Mouse (Mus musculus) hematopoietic stem cell, adult 5-6 weeks (primary cell): ENCODE measurements around the gene Zfp473. TPM values are rescaled to one million over a fixed set of nuclear protein-coding genes. Genes with fewer than 3 reads are reported as not detected.
"Not testable (repeated sequence)": the region's sequence is repeated elsewhere in the genome, so short reads cannot be mapped to it uniquely, and the experiment has no call there.

Source experiments
- ATAC-seq, 2 experiments: fragments of 125-278 bp in 1 of 2; replicated peaks in 1 of 2; 2 replicates each; pipeline ENCODE4 v1.8.0; 2016 to 2017; ENCODE audit warnings: inconsistent platforms in 2 of 2, mild to moderate bottlenecking in 2 of 2, moderate number of reproducible peaks in 2 of 2, low read depth in 1 of 2, moderate TSS enrichment in 1 of 2; ENCODE audit not compliant: low FRiP score in 2 of 2, poor library complexity in 2 of 2, severe bottlenecking in 2 of 2, insufficient read depth in 1 of 2, low TSS enrichment in 1 of 2
- total RNA-seq: library from RNA; stranded (forward); fragments of 172-1452, 232-1000 nt; gene quantifications from 2 replicates; pipeline ENCODE4 v1.2.3, GENCODE M21; 2017

Gene Zfp473
- total RNA-seq, 1 experiment from 2014 or later, result 3.5 TPM

DNA sequence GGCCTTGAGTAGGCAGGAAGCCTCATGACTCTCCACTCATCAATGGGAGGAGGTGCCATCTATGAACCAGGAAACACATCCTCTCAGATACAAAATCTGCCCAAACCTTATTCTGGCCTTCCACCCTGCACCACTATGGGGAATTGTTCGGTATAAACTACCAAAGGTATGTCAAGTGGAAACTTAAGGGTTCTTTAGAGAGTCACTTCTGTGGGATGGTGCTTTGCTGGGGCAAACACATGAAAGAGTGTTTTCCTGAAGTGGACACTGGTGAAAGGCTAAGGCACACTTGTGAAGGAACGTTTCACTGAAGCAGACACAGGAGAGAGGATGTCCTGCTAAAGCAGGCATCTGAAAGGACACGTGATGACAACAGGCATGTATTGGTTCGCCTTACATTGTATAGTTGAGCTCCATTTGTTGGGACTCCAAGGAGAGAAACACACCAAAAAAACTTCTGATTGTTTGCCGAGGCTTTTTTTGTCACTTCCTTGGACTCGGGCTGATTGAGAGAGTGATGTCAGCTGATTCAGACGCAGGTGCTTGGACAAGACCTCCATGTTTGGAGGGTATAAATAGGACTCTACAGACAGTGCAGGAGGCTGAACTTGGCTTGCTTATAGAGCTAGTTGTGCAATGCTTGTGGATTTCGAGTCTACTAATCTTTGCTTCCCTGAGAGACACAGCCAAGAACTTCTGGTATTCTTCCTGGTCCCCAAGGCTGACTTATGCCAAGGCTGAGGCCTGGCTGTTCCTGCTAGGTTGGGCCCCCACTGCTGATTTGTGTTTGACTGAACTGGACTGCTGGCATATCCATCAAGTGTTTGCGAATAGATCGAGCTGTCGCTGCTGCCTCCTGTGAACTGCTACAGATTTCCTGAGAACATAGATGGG, 22.5 kb downstream of the Zfp473 start:
- no peak for ATAC-seq

DNA sequence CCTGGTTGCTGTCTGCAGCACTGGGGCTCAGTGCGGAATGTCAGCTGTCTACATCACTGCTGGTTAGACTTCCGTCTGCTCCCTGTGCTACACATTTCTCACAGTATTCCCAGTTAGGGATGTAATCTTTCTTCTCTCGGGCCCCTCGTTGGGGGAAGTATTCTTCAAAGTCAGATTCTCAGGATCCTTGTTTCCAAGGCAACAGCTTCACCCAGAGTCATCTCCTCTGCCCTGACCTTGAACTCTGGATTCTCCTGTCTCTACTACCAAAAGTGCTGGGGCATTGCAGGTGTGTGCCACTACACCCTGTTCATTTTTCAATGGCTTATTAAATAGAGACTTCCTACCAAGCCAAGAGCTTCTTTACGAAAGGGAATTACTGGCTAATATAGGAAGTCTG, 23.7 kb downstream of the Zfp473 start:
- no peak for ATAC-seq

DNA sequence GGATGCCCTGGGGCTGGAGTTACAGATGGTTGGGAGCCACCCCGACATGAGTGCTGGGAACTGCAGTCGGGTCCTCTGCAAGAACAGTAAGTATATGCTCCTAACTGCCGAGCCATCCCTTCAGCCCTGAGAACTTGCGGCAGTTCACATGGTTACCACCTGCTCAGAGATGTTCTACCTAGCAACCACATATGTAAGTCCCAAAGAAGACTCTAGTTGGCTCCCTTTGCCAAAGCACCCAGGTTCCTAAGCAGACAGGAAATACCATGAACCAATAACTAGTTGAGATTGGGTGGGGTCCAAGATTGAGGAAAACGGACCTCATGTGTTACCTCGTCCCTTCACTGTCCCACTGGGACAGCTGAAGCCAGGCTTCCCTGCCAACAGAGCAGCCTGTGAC, 24.5 kb downstream of the Zfp473 start:
- ATAC-seq, result 0 out of 4 replicates have a peak, but pooled peaks of 1 of the 2 experiments have one; percentile 39

DNA sequence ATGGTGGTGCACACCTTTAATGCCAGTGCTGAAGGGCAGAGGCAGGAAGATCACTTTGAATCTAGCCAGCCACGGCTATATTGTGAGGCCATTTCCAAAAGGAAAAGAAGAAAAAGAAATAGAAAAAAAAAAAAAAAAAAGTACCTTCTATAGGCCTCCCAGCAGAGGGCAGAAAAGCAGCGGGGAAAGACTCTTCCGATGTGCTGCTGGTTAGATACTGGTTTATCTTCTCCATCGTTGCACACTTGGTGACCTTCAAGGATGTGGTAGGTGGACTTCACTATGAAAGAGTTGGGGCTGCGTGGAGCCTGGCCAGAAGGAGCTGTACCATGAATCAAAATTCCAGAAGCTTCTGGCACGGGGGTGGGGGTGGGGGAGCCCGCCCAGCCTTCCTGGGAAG, 26.5 kb downstream of the Zfp473 start:
- ATAC-seq, result no peak

DNA sequence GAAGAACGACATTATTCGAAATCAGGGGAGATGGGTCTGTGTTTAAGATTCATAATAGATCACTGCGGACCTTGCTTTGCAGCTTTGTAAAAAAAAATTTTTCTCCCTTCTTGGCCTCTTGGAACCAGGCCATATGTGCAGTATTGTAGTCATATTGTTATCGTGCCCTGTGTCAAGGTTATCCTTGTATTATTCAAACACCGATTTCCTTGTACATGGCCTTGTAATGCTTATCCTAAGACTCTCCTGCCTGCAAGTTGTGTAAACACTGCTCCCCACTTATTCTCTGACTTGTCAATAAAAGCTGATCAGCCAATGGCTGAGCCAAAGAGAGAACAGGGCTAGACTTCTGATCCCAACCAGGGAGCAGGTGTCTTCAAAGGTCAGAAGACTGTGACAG, 28.8 kb downstream of the Zfp473 start:
- ATAC-seq, result no peak

DNA sequence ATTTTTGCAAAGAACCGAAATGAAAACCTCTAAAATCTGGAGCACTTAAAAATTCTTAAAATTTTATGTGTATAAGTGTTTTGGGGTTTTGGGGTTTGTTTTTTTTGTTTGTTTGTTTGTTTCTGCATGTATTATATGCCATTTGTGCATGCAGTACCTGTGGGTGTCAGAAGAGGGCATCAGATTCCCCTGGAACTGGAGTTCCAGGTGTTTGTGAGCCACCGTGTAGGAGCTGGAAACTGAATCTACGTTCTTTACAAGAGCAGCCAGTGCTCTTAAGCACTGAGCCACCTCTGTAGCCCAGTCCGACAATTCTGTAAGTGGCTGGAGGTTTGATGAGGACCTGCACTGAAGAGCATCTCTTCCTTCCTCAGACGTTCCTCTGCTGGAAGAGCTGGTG, 41.0 kb downstream of the Zfp473 start:
- no peak for ATAC-seq

DNA sequence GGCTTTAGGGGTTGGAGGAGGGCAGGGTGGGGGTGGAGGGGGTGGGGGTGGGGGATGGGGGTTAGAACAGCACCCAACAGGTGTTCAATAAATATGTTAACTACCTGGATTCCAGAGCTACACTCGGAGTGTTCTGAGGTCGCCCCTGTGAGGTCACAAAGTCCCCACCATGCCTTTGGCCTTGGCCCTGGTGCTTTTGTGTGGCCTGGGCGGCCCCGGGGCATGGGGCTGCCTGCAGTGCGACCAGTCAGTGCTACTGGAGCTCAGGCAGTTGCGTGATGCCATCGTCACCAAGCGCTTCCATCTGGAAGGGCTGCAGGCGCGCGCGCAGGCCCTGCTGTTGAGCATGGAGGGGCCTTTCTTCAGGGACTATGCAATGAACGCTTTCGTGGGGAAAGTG, 42.3 kb downstream of the Zfp473 start, which contains the start of gene Izumo2:
Gene Izumo2 (plus strand): TSS at position 169 of the 400 bp plus-strand sequence.
- no peak for ATAC-seq

DNA sequence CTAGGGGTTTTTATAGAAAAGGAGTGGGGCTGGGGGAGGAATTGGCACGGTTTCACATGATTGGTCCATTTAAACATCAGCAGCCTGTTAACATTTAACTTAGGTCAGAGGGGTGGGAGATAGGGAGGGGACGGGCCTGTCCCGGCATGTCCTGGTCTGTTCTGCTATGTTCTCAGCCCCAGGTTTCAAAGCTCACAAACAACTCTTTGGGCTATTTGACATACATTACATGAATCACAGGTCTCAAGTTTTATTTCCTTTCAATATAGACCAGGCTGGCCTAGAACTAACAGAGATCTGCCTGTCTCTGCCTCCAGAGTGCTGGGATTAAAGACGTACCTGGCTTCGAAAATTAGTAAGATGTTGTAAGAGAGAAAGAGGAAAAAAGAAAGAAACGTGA, 42.8 kb downstream of the Zfp473 start:
- ATAC-seq, result not testable (repeated sequence)

DNA sequence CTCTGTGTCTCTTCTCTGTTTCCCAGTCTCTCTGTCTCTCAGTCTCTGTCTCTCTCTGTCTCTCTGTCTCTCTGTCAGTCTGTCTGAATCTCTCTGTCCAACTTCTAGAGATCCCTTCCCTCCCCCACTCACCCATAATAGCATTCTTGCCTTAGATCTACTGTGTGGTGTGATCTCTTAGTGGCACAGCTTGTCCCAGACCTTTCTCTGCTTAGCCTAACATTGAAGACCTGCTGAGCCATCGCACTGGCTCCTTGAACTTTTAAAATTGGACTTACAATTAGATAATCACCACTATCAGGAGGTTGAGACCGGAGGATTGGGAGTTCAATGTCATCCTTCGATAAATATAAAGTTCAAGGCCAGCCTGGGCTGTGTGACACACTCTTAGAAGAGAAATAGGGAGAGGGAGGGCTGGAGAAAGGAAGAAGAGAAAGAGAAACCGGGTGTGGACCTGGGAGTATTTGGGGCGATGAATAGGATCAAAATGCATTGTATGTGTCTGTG, 43.6 kb downstream of the Zfp473 start:
- ATAC-seq, result no peak

DNA sequence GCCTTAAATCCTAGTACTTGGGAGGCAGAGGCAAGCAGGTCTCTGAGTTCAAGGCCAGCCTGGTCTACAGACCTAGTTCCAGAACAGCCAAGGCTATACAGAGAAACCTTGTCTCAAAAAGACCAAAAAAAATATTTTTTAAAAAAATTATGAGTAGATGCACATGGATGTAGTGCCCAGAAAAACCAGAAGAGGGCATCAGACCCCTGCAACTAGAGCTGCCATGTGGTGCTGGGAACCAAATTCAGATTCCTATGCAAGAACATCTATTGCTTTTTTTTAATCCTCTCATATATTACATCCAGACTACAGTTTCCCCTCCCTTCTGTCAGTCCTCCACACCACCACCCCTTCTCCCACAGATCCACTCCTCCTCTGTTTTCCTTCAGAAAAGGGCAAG, 44.5 kb downstream of the Zfp473 start:
- no peak for ATAC-seq

DNA sequence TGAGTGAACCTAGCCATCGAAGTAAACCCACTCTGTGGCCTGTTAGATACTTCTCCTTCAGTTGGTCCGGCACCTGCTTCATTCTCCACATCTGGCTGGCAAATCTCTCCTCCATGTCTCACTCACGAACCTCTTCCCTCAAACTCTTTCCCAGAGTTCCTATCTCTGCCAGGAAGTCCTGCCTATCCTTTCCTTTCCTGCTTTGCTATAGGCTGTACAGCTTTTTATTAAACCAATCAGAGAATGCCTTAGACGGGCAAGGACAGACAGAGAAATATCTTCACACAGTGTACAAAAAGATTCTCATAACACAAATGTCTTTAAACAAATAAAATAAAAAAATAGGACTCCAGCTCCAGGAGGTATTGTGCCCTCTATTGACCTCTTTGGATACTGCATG, 45.8 kb downstream of the Zfp473 start:
- ATAC-seq, result no peak

DNA sequence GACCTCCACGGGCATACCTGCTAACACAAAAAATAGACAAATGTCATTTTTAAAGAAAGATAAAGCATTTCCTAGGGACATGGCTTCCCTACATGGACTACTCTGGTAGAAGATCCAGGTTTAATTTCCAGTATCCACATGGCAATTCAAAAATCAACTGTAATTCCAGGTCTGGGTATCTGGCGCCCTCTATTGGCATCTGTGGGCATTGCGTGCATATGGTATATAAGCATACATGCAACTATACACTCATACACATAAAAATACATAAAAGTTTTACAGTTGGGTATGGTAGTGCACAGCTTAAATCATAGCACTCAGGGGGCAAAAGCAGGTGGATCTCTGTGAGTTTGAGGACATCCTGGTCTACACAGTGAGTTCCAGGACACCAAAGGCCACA, 46.5 kb downstream of the Zfp473 start:
- no peak for ATAC-seq

DNA sequence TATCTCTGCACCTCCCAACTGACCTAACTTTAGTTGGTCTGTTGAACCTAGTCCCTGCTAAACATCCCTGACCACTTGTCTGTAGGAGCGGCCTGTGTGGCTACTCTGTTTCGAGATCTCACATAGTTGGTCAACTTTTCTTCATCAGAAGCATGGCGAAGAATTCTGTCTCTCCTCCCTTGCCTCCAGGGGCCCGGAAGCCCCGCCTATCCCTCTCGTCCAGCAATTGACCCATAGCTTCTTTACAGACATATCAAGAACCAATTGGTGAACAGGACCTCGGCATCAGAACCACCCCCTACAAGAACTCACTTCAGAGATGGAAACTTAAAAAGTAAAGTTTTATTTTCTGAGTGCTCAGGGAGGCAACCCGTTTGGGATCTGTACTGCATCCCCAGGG, 47.9 kb downstream of the Zfp473 start:
- no peak for ATAC-seq

DNA sequence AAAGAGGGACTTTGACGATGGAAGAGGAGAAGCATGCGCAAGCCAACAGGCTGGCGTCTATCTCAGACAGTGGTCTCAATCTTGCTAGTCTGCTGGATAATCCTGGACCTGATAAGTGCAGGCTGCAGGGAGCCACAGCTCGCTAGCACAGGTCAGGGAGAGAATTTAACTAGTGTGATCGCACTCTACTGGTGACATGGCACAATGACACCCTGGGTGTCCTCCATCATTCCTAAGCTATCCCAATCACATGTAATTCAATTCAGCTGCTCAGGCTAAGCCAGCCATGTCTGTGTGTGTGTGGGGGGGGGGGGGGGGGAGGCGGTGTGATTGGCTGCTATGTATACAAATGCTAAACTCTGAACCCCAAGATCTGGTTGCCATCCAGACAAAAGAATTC, 48.9 kb downstream of the Zfp473 start:
- ATAC-seq, result peak; percentile 54 to 69; a peak in 3 of 4 replicates

DNA sequence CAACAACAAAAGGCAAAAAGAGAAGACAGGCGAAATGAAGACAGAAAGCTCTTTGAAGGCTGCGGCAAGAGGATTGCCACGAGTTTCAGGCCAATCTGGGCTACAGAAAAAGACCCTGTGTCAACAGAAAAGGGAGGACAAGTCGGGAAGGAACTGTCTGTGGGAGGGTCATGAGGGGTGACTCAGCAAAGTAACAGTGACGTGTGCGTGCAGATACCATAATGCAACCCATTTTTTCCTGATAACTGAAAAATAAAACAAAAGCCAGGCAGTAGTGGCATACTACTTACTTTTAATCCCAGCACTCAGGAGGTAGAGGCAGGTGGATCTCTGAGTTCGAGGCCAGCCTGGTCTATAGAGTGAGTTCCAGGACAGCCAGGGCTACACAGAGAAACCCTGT, 52.9 kb downstream of the Zfp473 start:
- ATAC-seq, result 0 out of 4 replicates have a peak, but pooled peaks of 1 of the 2 experiments have one; percentile 8

DNA sequence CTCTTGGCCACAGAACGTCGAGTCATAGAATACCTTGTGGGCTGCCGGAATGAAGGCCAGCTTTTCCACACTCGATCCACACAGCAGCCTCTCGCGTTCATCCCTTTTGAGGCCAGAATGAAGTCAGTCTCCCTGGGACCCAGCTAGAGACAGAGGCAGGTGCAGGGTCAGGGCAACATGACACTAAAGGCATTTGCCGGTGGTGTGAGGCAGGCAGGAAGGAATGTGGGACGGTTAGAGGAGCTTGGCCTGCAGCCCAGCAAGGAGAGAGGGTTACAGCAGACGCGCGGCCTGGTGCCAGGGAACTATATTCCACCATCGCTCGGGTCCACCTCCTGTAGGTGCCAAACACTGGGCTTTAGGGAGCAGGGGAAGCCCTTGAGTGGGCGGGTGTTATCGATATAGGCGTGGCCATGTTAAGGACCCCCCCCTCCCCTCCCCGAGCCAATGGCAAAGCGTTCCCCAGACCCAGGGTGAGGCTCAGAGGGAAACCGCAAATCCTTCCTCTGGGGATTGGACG, 53.6 kb downstream of the Zfp473 start:
- peak; percentile 47 to 61 for ATAC-seq

DNA sequence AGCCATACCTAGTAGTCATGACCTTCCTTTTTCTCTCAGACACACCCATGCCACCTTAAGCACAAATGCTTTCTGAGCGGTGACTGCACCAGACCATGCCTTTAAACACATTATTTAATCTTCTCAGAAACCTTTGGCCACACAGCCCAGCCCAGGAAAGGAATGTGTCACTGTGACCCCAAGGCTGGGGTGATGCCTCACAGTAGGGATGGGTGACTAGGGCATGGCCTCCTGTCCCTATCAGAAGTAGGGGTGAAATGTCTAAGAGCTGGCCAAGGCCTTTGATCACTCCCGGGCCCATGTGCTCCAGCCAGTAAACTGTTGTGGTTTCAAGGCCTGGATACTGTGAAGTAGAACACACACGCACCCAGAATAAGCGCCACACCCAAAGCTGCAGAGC, 55.6 kb downstream of the Zfp473 start:
- ATAC-seq, result no peak

DNA sequence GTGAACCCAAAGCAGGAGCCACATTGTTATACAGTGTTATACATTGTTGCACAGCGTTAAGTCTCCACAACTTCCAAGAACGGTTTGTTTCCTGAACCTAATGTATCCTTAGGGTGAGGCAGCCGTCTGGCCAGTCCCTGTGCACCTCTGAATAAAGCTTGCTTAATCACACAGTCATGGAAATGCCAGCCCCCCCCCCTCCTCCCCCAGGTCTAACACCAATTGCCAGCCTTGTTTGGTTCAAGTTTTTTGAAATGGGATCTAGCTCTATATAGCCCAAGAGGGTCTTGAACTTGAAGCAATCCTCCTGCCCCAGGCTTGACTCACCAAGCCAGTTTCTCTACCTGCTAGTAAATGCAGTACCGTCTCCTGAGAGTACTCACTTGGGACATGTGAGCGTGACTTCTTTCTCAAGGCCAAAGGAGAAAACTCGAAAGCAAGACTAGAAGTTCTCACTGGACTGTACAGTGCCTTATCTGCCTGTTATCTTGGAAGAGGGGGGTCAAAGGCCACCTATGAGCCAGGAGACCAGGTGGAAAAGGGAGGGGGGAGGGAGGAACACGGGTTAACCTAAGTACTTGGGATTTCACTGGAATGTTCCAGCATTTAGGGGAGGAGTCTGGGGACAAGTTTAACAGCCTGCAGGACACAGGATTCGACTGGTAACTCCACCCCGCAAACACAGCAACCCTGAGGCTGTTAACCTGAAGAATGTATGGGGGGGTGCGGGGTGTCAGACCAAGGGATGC, 57.2 kb downstream of the Zfp473 start:
- ATAC-seq, result no peak
